Mouse (Mus musculus) testis, adult 2 months (tissue): ENCODE data around the gene Acvr2b.

ENCODE experiments used
- CTCF ChIP-seq: fragments of 200-500 bp; IDR thresholded peaks from 2 replicates; pipeline ENCODE4 v1.5.1; 2012; ENCODE audit warnings: low read depth, mild to moderate bottlenecking, inconsistent platforms, low read length, moderate library complexity; ENCODE audit not compliant: control insufficient read depth, insufficient read depth, insufficient replicate concordance
- POLR2A ChIP-seq: fragments of 200-500 bp; IDR thresholded peaks from 2 replicates; pipeline ENCODE4 v1.6.1; 2012; ENCODE audit warnings: low read depth, mild to moderate bottlenecking, inconsistent platforms, low read length, moderate library complexity; ENCODE audit not compliant: control insufficient read depth

GRCm38 (mm10) chr9:119388956-119389355, 13.0 kb upstream of the Acvr2b start:
- TF ChIP-seq POLR2A, result no peak
- no peak for TF ChIP-seq CTCF
